Comparison of ENCODE assay signal across 8 mouse cellular contexts in genomic region chrX:134585103-134586002, GRCm38 (mm10). TPM values are rescaled to one million over a fixed set of nuclear protein-coding genes. Genes with fewer than 3 reads are reported as not detected.
DNase-seq lines count a peak whose midpoint lies in the region; ATAC-seq and TF ChIP-seq lines count a peak whose summit lies in the region.

Gene Rpl36a (plus strand): TSS chrX:134585654.

- peak; percentile 97 for ATAC-seq in forebrain, embryonic 12.5 days (ENCODE audit: low FRiP score)
- peak; percentile 98 for ATAC-seq in heart, postnatal 0 days (ENCODE audit: insufficient read depth, low read depth)
- peak; percentile 92 for ATAC-seq in liver, embryonic 16.5 days (ENCODE audit: low read depth)
- ATAC-seq in neural tube, embryonic 13.5 days (ENCODE audit: low read depth): peak; percentile 97

- TF ChIP-seq EP300 in heart, postnatal 0 days (IDR thresholded peaks at IDR 0.05; ENCODE audit: low read depth): 0 out of 2 replicates have a peak, but pooled peaks have one; percentile 68

- peak; percentile 87 for DNase-seq in c-Kit-positive CD71-positive TER-119-positive erythroid progenitor cells, embryonic 14.5 days (ENCODE audit: low spot score)
- peak; percentile 86 for DNase-seq in heart, postnatal 0 days (ENCODE audit: low spot score)
- peak; percentile 93 to 96 for DNase-seq in kidney, postnatal 4 days

- H3K4me2 ChIP-seq in forebrain, embryonic 12.5 days: peak within 1 kb of the TSS; percentile 60
- H3K4me2 ChIP-seq in heart, postnatal 0 days (ENCODE audit: low read depth, low read length): peak within 1 kb of the TSS; percentile 66
- peak within 1 kb of the TSS; percentile 72 for H3K4me2 ChIP-seq in liver, embryonic 16.5 days (ENCODE audit: low read depth, low read length)
- peak within 1 kb of the TSS; percentile 63 for H3K4me2 ChIP-seq in neural tube, embryonic 13.5 days

- TF ChIP-seq POLR2A in testis, adult 2 months (IDR thresholded peaks at IDR 0.05; ENCODE audit: control insufficient read depth, low read depth, low read length): peak; percentile 72; the same call in 1 of the 2 replicates

- H3K27me3 ChIP-seq in E14TG2a.4 (ENCODE audit: insufficient read depth, low read length): no peaks in the 10 kb centered on the region
- no peaks in the 10 kb centered on the region for H3K27me3 ChIP-seq in forebrain, embryonic 12.5 days
- no peaks in the 10 kb centered on the region for H3K27me3 ChIP-seq in heart, postnatal 0 days (ENCODE audit: control insufficient read depth, insufficient read depth, low read length)
- no peaks in the 10 kb centered on the region for H3K27me3 ChIP-seq in liver, embryonic 16.5 days (ENCODE audit: control insufficient read depth, insufficient read depth, low read depth, low read length)
- no peaks in the 10 kb centered on the region for H3K27me3 ChIP-seq in neural tube, embryonic 13.5 days
- no peaks in the 10 kb centered on the region for H3K27me3 ChIP-seq in testis, adult 2 months (ENCODE audit: control insufficient read depth, insufficient read depth, low read length)

- 22% methylated on average over 45 of the region's 45 CpGs for WGBS in forebrain, embryonic 12.5 days
- WGBS in heart, postnatal 0 days: 16% methylated on average over 45 of the region's 45 CpGs
- 20% methylated on average over 45 of the region's 45 CpGs for WGBS in liver, embryonic 16.5 days (ENCODE audit: insufficient replicate concordance)
- WGBS in neural tube, embryonic 13.5 days: 23% methylated on average over 45 of the region's 45 CpGs

- H3K9me3 ChIP-seq in E14TG2a.4 (ENCODE audit: low read length): no peaks in the 10 kb centered on the region
- H3K9me3 ChIP-seq in forebrain, embryonic 12.5 days: no peaks in the 10 kb centered on the region
- H3K9me3 ChIP-seq in heart, postnatal 0 days (replicated peaks; ENCODE audit: control insufficient read depth, low read length): no peaks in the 10 kb centered on the region
- no peaks in the 10 kb centered on the region for H3K9me3 ChIP-seq in liver, embryonic 16.5 days (replicated peaks; ENCODE audit: control insufficient read depth, low read length)
- H3K9me3 ChIP-seq in neural tube, embryonic 13.5 days: no peaks in the 10 kb centered on the region

- H3K4me3 ChIP-seq in E14TG2a.4 (replicated peaks; ENCODE audit: low read length): peak within 1 kb of the TSS; percentile 84
- H3K4me3 ChIP-seq in forebrain, embryonic 12.5 days (replicated peaks): peak within 1 kb of the TSS; percentile 49
- H3K4me3 ChIP-seq in heart, postnatal 0 days (ENCODE audit: low read depth, low read length): peak within 1 kb of the TSS; percentile 45
- H3K4me3 ChIP-seq in liver, embryonic 16.5 days (ENCODE audit: low read depth, low read length): peak within 1 kb of the TSS; percentile 67
- peak within 1 kb of the TSS; percentile 51 for H3K4me3 ChIP-seq in neural tube, embryonic 13.5 days
- peak within 1 kb of the TSS; percentile 86 for H3K4me3 ChIP-seq in testis, adult 2 months (ENCODE audit: control insufficient read depth, low read depth, low read length)

- peak within 1 kb of the TSS; percentile 91 for H3K27ac ChIP-seq in forebrain, embryonic 12.5 days
- H3K27ac ChIP-seq in heart, postnatal 0 days (ENCODE audit: low read depth): peak within 1 kb of the TSS; percentile 83
- peak within 1 kb of the TSS; percentile 74 for H3K27ac ChIP-seq in liver, embryonic 16.5 days (ENCODE audit: low read length)
- H3K27ac ChIP-seq in neural tube, embryonic 13.5 days (replicated peaks): peak within 1 kb of the TSS; percentile 89
- peak within 1 kb of the TSS; percentile 82 for H3K27ac ChIP-seq in testis, adult 2 months (ENCODE audit: control insufficient read depth, insufficient read depth, low read depth, low read length)

- peak; percentile 28 for TF ChIP-seq CTCF in E14TG2a.4 (conservative IDR thresholded peaks at IDR 0.05; ENCODE audit: low read length)
- TF ChIP-seq CTCF in heart, postnatal 0 days (IDR thresholded peaks at IDR 0.05; ENCODE audit: low read depth): peak; percentile 68
- TF ChIP-seq CTCF in testis, adult 2 months (IDR thresholded peaks at IDR 0.05; ENCODE audit: control insufficient read depth, insufficient read depth, insufficient replicate concordance, low read depth, low read length): peak; percentile 43; the same call in 1 of the 2 replicates

- peaks cover 39% of the 10 kb centered on the region for H3K36me3 ChIP-seq in E14TG2a.4 (ENCODE audit: insufficient read depth, low read length)
- peaks cover 16% of the 10 kb centered on the region for H3K36me3 ChIP-seq in forebrain, embryonic 12.5 days (replicated peaks)
- no peaks in the 10 kb centered on the region for H3K36me3 ChIP-seq in heart, postnatal 0 days (replicated peaks; ENCODE audit: control insufficient read depth, insufficient read depth, low read length)
- peaks cover 3% of the 10 kb centered on the region for H3K36me3 ChIP-seq in liver, embryonic 16.5 days (ENCODE audit: control insufficient read depth, insufficient read depth)
- peaks cover 11% of the 10 kb centered on the region; the same call in 1 of the 2 replicates for H3K36me3 ChIP-seq in neural tube, embryonic 13.5 days
- H3K36me3 ChIP-seq in testis, adult 2 months (ENCODE audit: control insufficient read depth, insufficient read depth, low read length): no peaks in the 10 kb centered on the region

- peaks cover 14% of the 10 kb centered on the region for H3K4me1 ChIP-seq in E14TG2a.4 (replicated peaks; ENCODE audit: low read depth, low read length)
- peaks cover 5% of the 10 kb centered on the region; the same call in 1 of the 2 replicates for H3K4me1 ChIP-seq in forebrain, embryonic 12.5 days
- H3K4me1 ChIP-seq in heart, postnatal 0 days (ENCODE audit: control insufficient read depth, insufficient read depth): no peaks in the 10 kb centered on the region
- H3K4me1 ChIP-seq in liver, embryonic 16.5 days (ENCODE audit: control insufficient read depth, low read depth, low read length): peaks cover 9% of the 10 kb centered on the region
- H3K4me1 ChIP-seq in neural tube, embryonic 13.5 days (replicated peaks): peaks cover 16% of the 10 kb centered on the region
- peaks cover 5% of the 10 kb centered on the region for H3K4me1 ChIP-seq in testis, adult 2 months (ENCODE audit: control insufficient read depth, insufficient read depth, low read length)

- peak within 1 kb of the TSS; percentile 68 for H3K9ac ChIP-seq in forebrain, embryonic 12.5 days
- H3K9ac ChIP-seq in heart, postnatal 0 days (replicated peaks; ENCODE audit: low read depth, low read length): peak within 1 kb of the TSS; percentile 73
- H3K9ac ChIP-seq in liver, embryonic 16.5 days (ENCODE audit: low read depth, low read length): peak within 1 kb of the TSS; percentile 61
- peak within 1 kb of the TSS; percentile 80 for H3K9ac ChIP-seq in neural tube, embryonic 13.5 days

RNA-seq across cellular contexts. Expression of gene Rpl36a, which starts in this region (rescaled TPM):
- polyA plus RNA-seq in forebrain, embryonic 12.5 days (2016; fragmentation: Nextera tagmentation; extraction: Ambion mirVana): 298 and 303 TPM in 2 replicates
- total RNA-seq in heart, postnatal 0 days (2014; rRNA removed; ENCODE audit: low replicate concordance): 341 and 419 TPM in 2 replicates
- polyA plus RNA-seq in heart, postnatal 0 days (2015; fragmentation: Nextera tagmentation; extraction: Ambion mirVana): 246 and 247 TPM in 2 replicates
- polyA plus RNA-seq in liver, embryonic 16.5 days (2015; fragmentation: Nextera tagmentation; extraction: Ambion mirVana): 216 and 255 TPM in 2 replicates
- polyA plus RNA-seq in neural tube, embryonic 13.5 days (2015; fragmentation: Nextera tagmentation; extraction: Ambion mirVana): 191 and 228 TPM in 2 replicates
- 22.6 and 26.1 TPM in 2 replicates for polyA plus RNA-seq in testis, adult 2 months (2012; rRNA removed)

Comparison
In these comparisons a context has a peak if more than half of its experiments do, and no peak if none do; other contexts are left out.
1. Peak in every context shown above with its lines: DNase-seq, ATAC-seq, H3K4me3 ChIP-seq and H3K27ac ChIP-seq.